ENCODE assay signal across 15 mouse cellular contexts in the genomic region with DNA sequence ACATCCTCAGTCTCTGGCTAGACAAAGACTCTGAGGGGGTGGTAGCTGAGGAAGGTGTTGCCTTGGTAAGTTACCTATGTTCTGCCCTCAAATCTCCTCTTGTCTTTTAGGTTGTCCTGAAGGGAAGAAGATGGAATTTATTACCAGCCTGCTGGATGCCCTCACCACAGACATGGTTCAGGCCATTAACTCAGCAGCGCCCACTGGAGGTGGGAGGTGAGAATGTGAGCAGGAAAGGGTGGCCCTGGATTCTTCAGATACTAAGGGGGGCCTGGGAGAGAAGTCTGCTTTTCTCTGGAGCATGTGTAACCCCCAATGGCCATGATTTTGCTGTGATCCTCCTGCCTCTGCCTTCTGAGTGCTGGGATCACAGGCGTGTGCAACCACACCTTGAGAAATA.
DNase-seq lines count a peak whose midpoint lies in the region; ATAC-seq and TF ChIP-seq lines count a peak whose summit lies in the region.
"Had no signal": no experiment of that assay in that cellular context is flagged by ENCODE, and none has a peak within 500 bp of the region (broad histone marks: within the 10 kb centered on the region; RNA-seq: fewer than 3 reads in every experiment).

No protein-coding gene starts in this region.

- H3K4me1 ChIP-seq in liver, postnatal 0 days (ENCODE audit: insufficient read depth): no peaks in the 10 kb centered on the region
- H3K4me1 ChIP-seq in bone marrow, adult 2 months (ENCODE audit: control insufficient read depth, insufficient read depth, low read length): no peaks in the 10 kb centered on the region
- H3K4me1 ChIP-seq: stomach, embryonic 15.5 days had no signal

- peak; percentile 7; the same call in 1 of the 2 replicates for TF ChIP-seq CTCF in gastrocnemius, adult 2 months (IDR thresholded peaks at IDR 0.05)
- TF ChIP-seq CTCF in liver, postnatal 0 days (IDR thresholded peaks at IDR 0.05; ENCODE audit: low read depth): peak; percentile 51
- TF ChIP-seq CTCF in bone marrow, adult 2 months (IDR thresholded peaks at IDR 0.05; ENCODE audit: control insufficient read depth, insufficient read depth, low read length): peak; percentile 19; the same call in 1 of the 2 replicates

- H3K4me3 ChIP-seq in gastrocnemius, adult 2 months: no peak overlapping the region
- H3K4me3 ChIP-seq in liver, postnatal 0 days (ENCODE audit: low read depth, low read length): no peak overlapping the region
- no peak overlapping the region for H3K4me3 ChIP-seq in bone marrow, adult 2 months (replicated peaks; ENCODE audit: control insufficient read depth, low read depth, low read length)
- H3K4me3 ChIP-seq: forebrain, embryonic 13.5 days; limb, embryonic 10.5 days; neural tube, embryonic 15.5 days; stomach, embryonic 15.5 days had no signal

- H3K9ac ChIP-seq in liver, postnatal 0 days (replicated peaks): no peak overlapping the region
- H3K9ac ChIP-seq: forebrain, embryonic 13.5 days; neural tube, embryonic 15.5 days; stomach, embryonic 15.5 days had no signal

- 73% methylated on average over 2 of the region's 2 CpGs for WGBS in liver, postnatal 0 days (ENCODE audit: insufficient replicate concordance)
- WGBS in bone marrow, adult 2 months: 73% methylated on average over 2 of the region's 2 CpGs

- no peak overlapping the region for H3K27ac ChIP-seq in gastrocnemius, adult 2 months
- no peak overlapping the region for H3K27ac ChIP-seq in liver, postnatal 0 days (ENCODE audit: low read depth)
- no peak overlapping the region for H3K27ac ChIP-seq in bone marrow, adult 2 months (ENCODE audit: control insufficient read depth, insufficient read depth, low read depth, low read length, poor library complexity)
- H3K27ac ChIP-seq: forebrain, embryonic 13.5 days; limb, embryonic 10.5 days; neural tube, embryonic 15.5 days; stomach, embryonic 15.5 days had no signal

- DNase-seq in gastrocnemius, adult 2 months: no peak
- DNase-seq in gastrocnemius, postnatal 36 days: no peak
- no peak for DNase-seq in liver, postnatal 0 days
- no peak for DNase-seq in liver
- DNase-seq in A20 (ENCODE audit: low read depth, low spot score): peak; percentile 11
- no peak for DNase-seq in embryo, embryonic 10 days (ENCODE audit: low spot score)
- DNase-seq in left cerebral cortex, postnatal 36 days (ENCODE audit: low spot score in 2 of 2): no peak
- DNase-seq: adrenal gland, postnatal 10 days; cerebellum, adult 9-11 months; heart, postnatal 10 days had no signal

- TF ChIP-seq EP300 in liver, postnatal 0 days (IDR thresholded peaks at IDR 0.05; ENCODE audit: low read depth): no peak

- ATAC-seq in liver, postnatal 0 days: no peak
- ATAC-seq: forebrain, embryonic 13.5 days had no signal

- H3K9me3 ChIP-seq in liver, postnatal 0 days (ENCODE audit: low read length): no peaks in the 10 kb centered on the region
- H3K9me3 ChIP-seq: forebrain, embryonic 13.5 days; limb, embryonic 10.5 days; neural tube, embryonic 15.5 days; stomach, embryonic 15.5 days had no signal

- H3K36me3 ChIP-seq in liver, postnatal 0 days (replicated peaks; ENCODE audit: insufficient read depth, low read length): 0 out of 2 replicates have a peak, but pooled peaks cover 8% of the 10 kb centered on the region
- H3K36me3 ChIP-seq: neural tube, embryonic 15.5 days; stomach, embryonic 15.5 days had no signal

- H3K27me3 ChIP-seq in liver, postnatal 0 days (ENCODE audit: insufficient read depth, low read length): no peaks in the 10 kb centered on the region
- H3K27me3 ChIP-seq: forebrain, embryonic 13.5 days; stomach, embryonic 15.5 days had no signal

- intact Hi-C loops in gastrocnemius, adult 2 months (cut with DNase I): no loop called here
- intact Hi-C loops in gastrocnemius, postnatal 36 days (cut with DNase I): no loop called here
- intact Hi-C loops in left cerebral cortex, postnatal 36 days (cut with DNase I): no loop called here

- H3K4me2 ChIP-seq in liver, postnatal 0 days (ENCODE audit: low read depth, low read length): no peak overlapping the region
- H3K4me2 ChIP-seq: forebrain, embryonic 13.5 days; neural tube, embryonic 15.5 days; stomach, embryonic 15.5 days had no signal

- TF ChIP-seq POLR2A in bone marrow, adult 2 months (IDR thresholded peaks at IDR 0.05; ENCODE audit: borderline replicate concordance, control insufficient read depth, low read depth, low read length): no peak
